Mouse (Mus musculus) hindbrain, embryonic 15.5 days (tissue): ENCODE results near the gene 0610012G03Rik. TPM values are rescaled to one million over a fixed set of nuclear protein-coding genes. Genes with fewer than 3 reads are reported as not detected.

Experiments
- ATAC-seq: fragments of 200-750 bp; cut with Nextera tagmentation; 2 replicates; pipeline ENCODE4 v1.8.0; 2017; ENCODE audit warnings: low read depth, moderate number of reproducible peaks, moderate TSS enrichment; ENCODE audit not compliant: low FRiP score
- H3K27ac ChIP-seq: fragments of 300-500 bp; sonication (generic); replicated peaks from 2 replicates; pipeline ENCODE4 v1.5.1; 2015; ENCODE audit warnings: mild to moderate bottlenecking, inconsistent platforms
- H3K27me3 ChIP-seq: fragments of 300-500 bp; sonication (generic); 2 replicates; pipeline ENCODE4 v1.6.1; 2015; ENCODE audit warnings: control low read depth, inconsistent platforms
- H3K36me3 ChIP-seq: fragments of 300-500 bp; sonication (generic); 2 replicates; pipeline ENCODE4 v1.6.1; 2015; ENCODE audit warnings: control low read depth, inconsistent platforms
- H3K4me1 ChIP-seq: fragments of 300-500 bp; sonication (generic); replicated peaks from 2 replicates; pipeline ENCODE4 v1.6.1; 2015; ENCODE audit warnings: control low read depth, inconsistent platforms
- H3K4me2 ChIP-seq: fragments of 300-500 bp; sonication (generic); 2 replicates; pipeline ENCODE4 v1.6.1; 2015; ENCODE audit warnings: moderate library complexity, mild to moderate bottlenecking, inconsistent platforms
- H3K4me3 ChIP-seq: fragments of 300-500 bp; sonication (generic); 2 replicates; pipeline ENCODE4 v1.5.1; 2015; ENCODE audit warnings: mild to moderate bottlenecking, inconsistent platforms
- H3K9ac ChIP-seq: fragments of 300-500 bp; sonication (generic); 2 replicates; pipeline ENCODE4 v1.6.1; 2015; ENCODE audit warnings: inconsistent platforms
- H3K9me3 ChIP-seq: fragments of 300-500 bp; sonication (generic); 2 replicates; pipeline ENCODE4 v1.6.1; 2016; ENCODE audit warnings: control low read depth, inconsistent platforms
- WGBS: fragments of 180-500 bp; shearing (Covaris S2); methylation state at CpG from one replicate; pipeline ENCODE4 v1.1.7; 2015; 5-methylcytosine and 5-hydroxymethylcytosine counted together
- microRNA-seq: library from miRNA; unstranded; fragments of <30 nt; microRNA quantifications from one replicate; pipeline ENCODE4, GENCODE M21; 2016
- polyA plus RNA-seq: library from polyadenylated mRNA; unstranded; fragments of >200 nt; fragmentation: Nextera tagmentation; extraction: Ambion mirVana; gene quantifications from 2 replicates; pipeline ENCODE4 v1.2.1, GENCODE M21; 2015

The 0610012G03Rik gene
- polyA plus RNA-seq, 1 experiment from 2014 or later, result 123 TPM

GRCm38 (mm10) chr16:31901886-31902285, 46.4 kb downstream of the 0610012G03Rik start:
- H3K9ac ChIP-seq, result no peak overlapping the region
- H3K4me1 ChIP-seq, result peaks cover 34% of the 10 kb centered on the region
- no peaks in the 10 kb centered on the region for H3K36me3 ChIP-seq
- no peaks in the 10 kb centered on the region for H3K27me3 ChIP-seq
- no peak overlapping the region for H3K27ac ChIP-seq
- ATAC-seq, result no peak
- no peak overlapping the region for H3K4me3 ChIP-seq
- no peaks in the 10 kb centered on the region for H3K9me3 ChIP-seq
- WGBS, result 89% methylated on average over 1 of the region's 1 CpGs
- H3K4me2 ChIP-seq, result no peak overlapping the region

DNA sequence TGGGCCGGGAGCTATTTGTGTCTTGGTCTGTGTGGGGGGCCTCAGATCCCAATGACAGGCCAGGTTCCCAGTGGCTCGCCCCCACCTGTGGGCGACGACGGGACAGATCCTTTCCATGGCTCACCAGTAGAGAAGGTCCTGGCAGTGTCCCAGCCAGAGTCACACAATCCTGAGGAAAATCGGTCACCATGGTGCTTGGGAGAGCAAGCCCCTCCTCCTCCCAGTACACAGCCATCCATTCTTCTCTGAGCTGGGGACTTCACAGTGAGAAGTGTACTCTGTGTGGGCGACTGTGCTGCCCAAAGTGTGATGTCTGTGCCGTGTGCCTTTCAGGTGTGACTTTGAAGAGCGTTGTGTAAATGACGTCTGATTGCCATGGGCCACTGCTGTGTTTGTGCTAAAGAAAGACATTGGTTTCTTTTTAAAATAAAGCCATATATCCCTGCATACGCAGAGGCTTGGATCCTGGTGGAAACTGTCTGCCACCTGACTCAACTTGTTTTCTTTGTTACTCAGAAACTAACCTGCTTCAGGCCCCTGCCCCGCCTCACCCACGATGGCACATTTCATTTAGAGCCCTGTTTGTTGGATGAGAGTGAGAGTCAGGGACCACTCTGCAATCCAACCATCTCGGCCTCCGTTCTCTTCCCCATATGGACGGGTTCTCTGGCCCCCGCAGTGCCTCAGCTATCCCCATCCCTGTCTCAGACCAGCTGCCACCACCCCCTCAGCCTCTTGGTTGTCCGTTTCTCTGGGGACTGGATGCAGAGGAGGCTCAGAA, 49.6 kb downstream of the 0610012G03Rik start:
- Histone ChIP-seq H3K4me2 (0 out of 2 replicates have a peak overlapping the region, but pooled peaks have one; percentile 2), H3K27ac (peak overlapping the region; percentile 77), H3K9ac (no peak overlapping the region), H3K4me3 (no peak overlapping the region), H3K36me3 (no peaks in the 10 kb centered on the region), H3K9me3 (no peaks in the 10 kb centered on the region), H3K27me3 (no peaks in the 10 kb centered on the region), H3K4me1 (peaks cover 27% of the 10 kb centered on the region)
- peak; percentile 76 for ATAC-seq
- WGBS, result 62% methylated on average over 18 of the region's 18 CpGs

Small RNA genes within 50 kb of the gene (microRNA-seq; reads per million reads assigned to microRNA genes)
- not detected for gene Gm26269

Other genes with a start within 250 kb of the 0610012G03Rik start
- gene Meltf, start 69.7 kb downstream of the 0610012G03Rik start, polyA plus RNA-seq, result 0.29 and 0.31 TPM in 2 replicates
- gene Pigz, start 14.6 kb downstream of the 0610012G03Rik start, polyA plus RNA-seq, result 4.2 and 4.8 TPM in 2 replicates
- gene Ncbp2, start within 50 bp of the 0610012G03Rik start, polyA plus RNA-seq, result 89.0 and 93.7 TPM in 2 replicates
- gene Senp5, start 54.8 kb upstream of the 0610012G03Rik start, polyA plus RNA-seq, result 15.3 and 15.9 TPM in 2 replicates
- 30.1 and 31.8 TPM in 2 replicates for gene Pak2, start 130.8 kb upstream of the 0610012G03Rik start, polyA plus RNA-seq
- gene Pigx, start 151.2 kb upstream of the 0610012G03Rik start, polyA plus RNA-seq, result 101 TPM in 2 replicates
- gene Cep19, start 151.3 kb upstream of the 0610012G03Rik start, polyA plus RNA-seq, result 44.2 and 48.2 TPM in 2 replicates
- 8.0 and 8.4 TPM in 2 replicates for gene Nrros, start 217.1 kb upstream of the 0610012G03Rik start, polyA plus RNA-seq
- not detected in 2 replicates for gene Bex6, start 231.3 kb upstream of the 0610012G03Rik start, polyA plus RNA-seq